Mouse (Mus musculus): ENCODE data around the gene Klrg1. TPM values are rescaled to one million over a fixed set of nuclear protein-coding genes. Genes with fewer than 3 reads are reported as not detected.
A peak's percentile ranks its signal among the peaks of the same experiment; 100 is the strongest.

Klrg1 gene
- total RNA-seq, 1 experiment from 2014 or later, result not detected

DNA sequence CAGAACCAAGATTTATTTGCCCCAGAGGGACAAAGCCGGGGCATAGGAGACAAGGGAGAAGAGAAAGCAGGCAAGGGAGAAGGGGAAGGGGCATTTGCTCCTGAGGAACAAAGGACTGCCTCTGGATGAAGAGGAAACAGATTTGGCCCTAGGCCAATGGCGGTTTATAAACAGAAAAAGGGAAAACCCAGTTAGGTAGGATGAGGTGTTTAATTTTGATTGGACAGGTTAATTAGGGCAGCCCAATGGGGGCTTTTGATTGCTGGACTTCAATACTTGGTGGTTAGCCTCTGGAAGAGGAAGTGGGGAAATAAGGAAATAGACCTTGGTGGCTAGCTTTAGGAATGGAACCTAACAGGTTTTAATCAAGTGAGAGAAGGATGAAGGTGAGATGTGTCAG is 9.5 kb upstream of the Klrg1 start:
- no peak for DNase-seq

DNA sequence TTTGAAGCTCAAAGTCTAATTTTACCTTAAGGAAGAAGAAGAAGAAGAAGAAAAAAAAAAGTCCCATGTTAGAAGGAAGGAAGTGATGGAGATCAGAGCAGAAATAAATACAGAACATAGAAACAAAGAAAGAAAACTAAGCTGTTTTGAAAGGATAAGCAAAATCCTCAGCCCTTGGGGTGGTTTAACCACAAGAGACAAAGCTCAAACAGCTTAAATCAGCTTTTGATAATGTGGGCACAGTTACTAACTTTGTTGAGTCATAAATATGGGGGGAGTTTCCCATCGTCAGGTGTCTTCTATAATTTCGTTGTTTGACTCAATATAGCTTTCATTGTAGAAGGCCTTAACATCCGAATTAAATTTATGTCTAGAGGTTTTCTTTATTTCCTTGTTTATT is 9.1 kb upstream of the Klrg1 start:
- no peak for DNase-seq

DNA sequence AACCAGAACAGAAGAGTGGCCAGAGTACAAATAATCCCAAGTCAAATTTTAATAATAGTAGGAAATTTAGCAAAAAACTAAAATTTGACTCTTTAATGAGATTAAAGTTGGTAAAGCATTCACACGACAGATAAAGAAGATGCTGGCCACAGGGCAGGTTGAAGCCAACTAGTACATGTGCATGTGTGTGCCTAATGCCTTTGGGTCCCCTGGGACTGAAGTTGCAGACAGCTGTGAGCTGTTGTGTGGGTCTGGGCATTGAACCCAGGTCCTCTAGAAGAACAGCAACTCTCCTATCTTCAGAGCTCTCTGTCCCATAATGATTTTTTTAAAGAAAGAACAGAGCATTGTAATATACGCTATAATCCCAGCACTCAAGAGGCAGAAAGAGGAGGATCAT is 8.6 kb upstream of the Klrg1 start:
- DNase-seq, result no peak

DNA sequence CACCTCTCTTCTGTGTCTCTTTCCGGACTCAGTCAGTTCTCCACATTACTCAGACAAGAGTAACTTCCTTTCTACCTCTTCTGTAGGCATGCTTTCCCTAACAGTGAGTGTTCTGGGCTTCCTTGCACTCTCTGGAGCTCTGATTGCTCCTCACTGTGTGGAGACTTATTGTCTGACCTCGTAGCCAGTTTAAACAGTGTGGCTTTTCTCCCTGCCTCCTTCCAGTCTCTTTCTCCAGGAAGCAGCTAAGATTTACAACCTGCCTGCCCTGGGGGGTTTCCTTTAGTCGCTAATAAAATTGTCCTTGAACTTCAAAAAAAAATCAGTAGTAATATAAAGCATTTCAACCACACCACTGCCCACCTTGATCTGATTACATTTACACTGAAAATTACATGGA is 7.6 kb upstream of the Klrg1 start:
- DNase-seq, result no peak

DNA sequence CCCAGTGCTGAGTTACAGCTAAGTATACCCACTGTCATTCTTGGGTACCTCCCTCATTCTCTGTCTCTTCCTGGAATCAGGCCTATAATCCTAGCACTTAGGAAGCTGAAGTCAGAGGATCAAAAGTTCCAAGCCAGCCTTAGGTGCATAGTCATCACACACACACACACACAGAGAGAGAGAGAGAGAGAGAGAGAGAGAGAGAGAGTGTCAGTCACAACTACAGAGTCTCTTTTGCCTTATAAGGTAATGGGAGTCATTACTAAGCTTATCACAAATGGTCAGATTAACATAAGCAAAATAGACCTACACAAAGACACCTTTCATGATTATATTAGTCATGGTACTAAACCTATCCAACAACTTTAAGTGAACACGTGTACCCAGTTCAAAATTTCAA is 6.6 kb upstream of the Klrg1 start:
- DNase-seq, result no peak

DNA sequence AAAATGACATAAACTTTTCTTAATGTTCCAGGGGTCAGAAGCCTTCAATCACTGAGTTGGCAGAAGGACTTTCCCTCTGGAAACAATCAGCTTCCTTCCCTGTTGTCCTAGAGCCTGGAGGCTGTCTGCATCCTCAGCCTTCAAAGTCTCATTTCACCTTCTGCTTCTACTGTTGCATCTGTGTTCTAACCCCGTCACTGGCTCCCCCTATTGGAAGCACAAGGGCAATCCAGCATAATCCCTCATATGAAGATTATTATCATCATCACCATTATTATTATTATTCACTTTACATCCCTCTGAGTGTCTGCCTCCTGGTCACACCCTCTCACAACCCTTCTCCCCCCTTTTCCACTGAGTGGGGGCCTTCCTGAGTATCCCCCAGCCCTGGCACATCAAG is 5.6 kb upstream of the Klrg1 start:
- DNase-seq, result no peak

DNA sequence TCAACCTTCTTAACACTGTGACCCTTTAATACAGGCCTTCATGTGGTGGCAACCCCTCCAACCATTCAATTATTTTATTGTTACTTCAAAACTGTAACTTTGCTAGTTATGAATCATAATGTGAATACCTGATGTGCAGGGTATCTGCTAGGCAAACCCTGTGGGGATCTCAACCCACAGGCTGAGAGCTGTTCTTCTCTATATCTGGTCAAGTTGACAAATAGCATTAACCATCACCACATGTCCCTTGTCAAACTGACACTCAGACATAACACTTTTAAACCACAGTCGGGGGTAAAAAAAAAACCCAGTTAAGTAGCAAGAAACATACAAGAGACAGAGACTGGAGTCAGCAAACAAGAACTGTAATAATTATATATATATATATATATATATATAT is 2.1 kb upstream of the Klrg1 start:
- DNase-seq, result no peak

DNA sequence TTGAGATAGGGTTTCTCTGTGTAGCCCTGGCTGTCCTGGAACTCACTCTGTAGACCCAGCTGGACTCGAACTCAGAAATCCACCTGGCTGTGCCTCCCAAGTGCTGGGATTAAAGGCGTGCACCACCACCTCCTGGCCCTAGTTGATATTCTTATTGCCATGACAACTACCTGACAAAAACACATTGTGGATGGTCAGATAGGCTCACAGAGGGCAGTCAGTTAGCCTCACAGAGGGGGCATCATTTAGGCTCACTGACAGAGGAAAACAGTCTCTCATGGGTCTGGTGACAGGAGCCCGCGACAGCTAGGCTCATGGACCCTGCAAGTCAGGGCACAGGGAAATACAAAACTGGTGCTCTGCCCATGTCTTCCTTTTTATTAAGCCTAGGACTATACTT is 1.6 kb upstream of the Klrg1 start:
- no peak for DNase-seq

DNA sequence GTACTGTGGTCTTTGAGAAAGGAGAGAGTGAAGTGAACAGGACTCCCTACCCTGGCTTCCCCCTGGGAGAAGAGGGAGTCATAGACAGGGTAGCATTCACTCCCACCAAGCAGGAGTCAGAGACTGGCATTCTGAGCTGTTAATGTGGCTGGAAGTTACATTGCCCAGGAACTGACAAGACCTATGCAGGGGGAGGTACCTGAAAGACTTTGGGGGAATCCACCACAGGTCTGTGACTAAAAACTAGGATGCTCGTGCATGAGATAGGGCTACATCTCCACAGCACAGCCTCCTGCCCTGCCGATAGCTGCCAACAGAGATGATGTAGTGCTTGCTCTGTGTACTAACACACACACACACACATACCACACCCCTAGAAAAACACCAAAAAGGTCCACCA is 747 bp upstream of the Klrg1 start:
- no peak for DNase-seq

DNA sequence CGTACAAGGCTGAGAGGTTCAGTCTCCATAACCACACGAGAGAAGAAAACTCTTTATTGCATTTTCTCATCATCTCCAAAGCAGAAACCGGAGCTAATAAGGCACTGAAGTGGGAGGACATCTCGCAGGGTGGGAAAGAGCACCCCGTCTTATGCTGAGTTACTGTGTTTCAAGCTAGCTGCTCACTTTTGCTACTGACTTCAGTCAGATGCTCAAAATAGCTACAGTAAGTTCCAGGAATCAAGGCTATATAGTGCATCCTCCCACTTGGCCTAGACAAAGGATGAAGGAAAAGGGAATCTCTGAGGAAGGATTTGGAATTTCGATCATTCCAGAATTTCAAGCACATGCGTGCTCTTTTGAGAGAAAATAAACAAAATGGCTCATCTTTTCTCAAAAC is 6.1 kb downstream of the Klrg1 start:
- no peak for DNase-seq

DNA sequence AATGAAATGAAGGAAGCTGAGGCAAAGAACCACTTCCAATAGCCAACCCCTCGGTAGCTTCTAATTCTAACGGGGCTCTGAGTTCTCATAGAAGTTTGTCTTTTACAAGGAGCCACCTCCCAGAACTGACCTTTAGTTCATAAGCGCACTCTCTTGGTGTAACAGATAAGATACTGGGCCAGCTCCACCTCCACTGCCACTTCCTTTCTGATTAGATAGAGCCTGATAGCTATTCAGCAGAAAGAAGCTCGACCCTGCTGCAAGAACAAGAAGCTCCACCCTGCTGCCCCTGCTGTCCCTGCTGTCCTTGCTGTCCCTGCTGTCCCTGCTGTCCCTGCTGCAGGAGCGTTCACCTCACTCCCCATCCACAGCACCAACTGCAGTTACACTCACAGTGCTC is 8.1 kb downstream of the Klrg1 start:
- DNase-seq, result no peak

DNA sequence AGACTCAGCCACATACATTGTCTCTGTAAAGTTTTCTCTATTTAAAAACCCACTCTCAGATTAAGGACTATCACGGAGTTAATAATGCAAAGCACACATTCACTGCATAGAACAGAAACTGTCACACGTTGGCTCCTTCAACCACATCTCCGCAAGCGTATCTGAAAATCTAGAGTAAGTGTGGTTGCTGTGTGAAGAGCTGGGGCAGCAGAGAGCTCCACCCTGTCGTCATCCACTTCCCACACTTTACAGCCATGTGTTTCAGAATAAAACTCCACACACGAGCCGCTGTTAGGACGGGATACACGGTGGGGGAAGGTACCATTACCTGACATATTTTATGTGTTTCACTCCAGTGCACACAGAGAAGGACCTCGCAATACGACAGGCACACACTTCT is 12.5 kb downstream of the Klrg1 start:
- no peak for DNase-seq

DNA sequence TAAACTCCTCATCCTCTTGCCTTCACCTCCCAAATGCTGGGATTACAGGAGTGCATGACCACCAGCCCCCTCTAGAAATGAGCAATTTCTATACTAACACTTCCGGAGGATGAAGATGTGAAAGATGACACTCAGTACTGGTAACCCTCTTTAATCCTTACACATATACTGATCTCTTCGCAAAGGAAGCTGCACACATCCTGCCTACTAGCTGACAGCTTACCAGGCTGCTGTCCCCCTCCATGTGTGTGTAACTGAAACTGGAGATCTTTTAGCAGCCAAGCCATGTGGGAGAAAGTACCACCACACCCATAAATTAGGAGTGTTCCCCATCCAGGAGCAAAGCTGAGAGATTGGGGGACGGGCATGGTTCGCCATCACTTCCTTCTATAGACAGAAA is 13.5 kb downstream of the Klrg1 start:
- DNase-seq, result no peak

DNA sequence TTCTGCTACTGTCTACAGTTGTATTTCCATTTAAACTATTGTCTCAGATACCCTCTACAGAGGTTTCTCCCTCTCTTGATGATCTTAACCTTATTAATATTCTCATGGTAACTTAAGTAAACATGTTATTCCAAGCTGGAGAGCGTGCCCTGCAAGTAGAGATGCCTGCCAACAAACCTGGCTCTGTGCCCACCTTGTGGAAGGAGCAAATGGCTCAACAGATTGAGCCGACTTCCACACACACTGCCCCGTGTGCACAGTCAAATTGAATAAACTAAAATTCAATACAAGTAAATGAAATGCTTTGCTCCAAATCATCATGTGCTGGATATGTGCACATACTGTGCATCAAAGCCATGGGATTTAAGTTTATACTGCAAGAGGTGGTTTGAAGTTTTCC is 14.1 kb downstream of the Klrg1 start:
- peak; percentile 75 for DNase-seq

DNA sequence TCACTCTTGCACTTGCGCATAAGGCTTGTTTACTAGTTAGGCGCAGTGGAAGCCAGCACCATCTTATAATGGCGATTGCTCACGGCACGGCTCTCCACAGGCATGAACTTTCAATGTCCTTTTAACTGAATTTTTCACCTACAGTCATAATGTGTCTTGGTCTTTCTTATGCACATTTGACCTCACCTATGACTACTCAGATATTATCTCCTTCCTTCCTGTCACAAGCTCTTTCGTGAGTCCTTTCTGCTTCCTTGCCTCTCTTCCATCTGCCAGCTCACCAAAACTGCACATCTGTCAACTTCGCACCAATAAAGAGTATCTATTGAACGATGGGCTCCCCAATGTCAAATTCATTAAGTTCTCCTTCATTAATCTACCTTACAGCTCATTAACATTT is 20.1 kb downstream of the Klrg1 start:
- DNase-seq, result no peak

DNA sequence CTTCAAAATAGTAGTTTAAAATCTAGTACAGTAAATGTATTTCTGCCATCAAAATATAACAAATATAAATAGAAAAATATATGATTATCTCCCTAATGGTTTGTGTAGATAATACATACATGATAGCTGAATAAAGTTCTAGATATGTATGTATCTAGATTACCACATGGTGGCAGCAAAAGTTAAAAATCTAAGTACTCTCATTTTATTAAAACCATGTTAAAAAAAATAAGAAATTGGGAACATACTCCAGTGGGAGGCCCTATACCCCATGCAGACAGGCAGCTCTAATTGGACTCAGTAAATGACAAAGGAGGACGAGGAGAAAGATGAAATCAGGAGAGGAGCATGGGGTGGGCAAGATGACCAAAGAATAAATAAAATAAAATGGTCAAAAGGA is 30.5 kb downstream of the Klrg1 start:
- no peak for DNase-seq

DNA sequence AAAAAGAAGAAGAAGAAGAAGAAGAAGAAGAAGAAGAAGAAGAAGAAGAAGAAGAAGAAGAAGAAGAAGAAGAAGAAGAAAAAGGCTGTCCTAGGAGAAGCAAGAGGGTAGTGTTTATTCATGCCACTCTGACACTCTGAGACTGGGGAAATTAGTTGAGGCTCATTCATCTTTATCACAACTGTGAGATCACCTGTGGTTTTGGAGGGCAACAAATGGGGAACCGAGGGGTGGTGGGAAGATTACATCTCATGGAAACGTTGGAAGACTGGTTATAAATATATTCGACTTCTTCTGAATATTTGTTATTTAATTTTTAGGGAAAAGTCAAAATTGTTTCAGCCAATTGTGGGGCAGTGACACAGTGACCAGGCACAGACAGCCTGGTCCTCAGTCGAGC is 32.6 kb downstream of the Klrg1 start:
- no peak for DNase-seq

Other genes with a start within 250 kb of the Klrg1 start
- 159 and 168 TPM in 2 replicates for gene M6pr, start 25.8 kb upstream of the Klrg1 start, total RNA-seq (2021)
- 17.9 and 29.8 TPM in 2 replicates for gene Phc1, start 57.7 kb upstream of the Klrg1 start, total RNA-seq (2021)
- 0.52 TPM in 1 of 2 replicates, not detected in the other for gene Rimklb, start 215.9 kb upstream of the Klrg1 start, total RNA-seq (2021)
- gene Mfap5, start 223.0 kb upstream of the Klrg1 start, total RNA-seq (2021), result 7.5 and 8.6 TPM in 2 replicates